Mouse (Mus musculus) MEL (cell line): ENCODE results near the gene Psd. TPM values are rescaled to one million over a fixed set of nuclear protein-coding genes. Genes with fewer than 3 reads are reported as not detected.

Source experiments
- DNase-seq: peaks from one replicate; pipeline ENCODE4 v3.0.0; 2011; ENCODE audit warnings: low read depth, low spot score
- H3K27ac ChIP-seq: 2 replicates; pipeline ENCODE4 v1.5.1; 2012; ENCODE audit warnings: low read depth, mild to moderate bottlenecking, control low read depth, low read length, moderate library complexity; ENCODE audit not compliant: control insufficient read depth
- H3K27me3 ChIP-seq, 2 experiments: fragments of 150-350 bp in 1 of 2; sonication (generic) in 1 of 2; 2 replicates each; pipeline ENCODE4 v1.6.1; 2012; ENCODE audit warnings: low read length in 2 of 2, mild to moderate bottlenecking in 2 of 2, improper control_type of control experiment in 1 of 2, moderate library complexity in 1 of 2; ENCODE audit not compliant: insufficient read depth in 2 of 2, control insufficient read depth in 1 of 2
- H3K36me3 ChIP-seq, 2 experiments: 2 replicates each; pipeline ENCODE4 v1.6.1; 2012 to 2014; ENCODE audit warnings: low read length in 2 of 2, improper control_type of control experiment in 1 of 2, inconsistent platforms in 1 of 2, mild to moderate bottlenecking in 1 of 2; ENCODE audit not compliant: insufficient read depth in 2 of 2, control insufficient read depth in 1 of 2
- H3K4me1 ChIP-seq, 2 experiments: fragments of 150-350 bp in 1 of 2; sonication (generic) in 1 of 2; 2 replicates each; pipeline ENCODE4 v1.6.1; 2012; ENCODE audit warnings: low read length in 2 of 2, improper control_type of control experiment in 1 of 2, mild to moderate bottlenecking in 1 of 2; ENCODE audit not compliant: insufficient read depth in 2 of 2, control insufficient read depth in 1 of 2
- H3K4me3 ChIP-seq, 2 experiments: fragments of 150-350 bp in 1 of 2; sonication (generic) in 1 of 2; 2 replicates each; pipeline ENCODE4 v1.5.1; 2012; ENCODE audit warnings: low read depth in 2 of 2, low read length in 2 of 2, mild to moderate bottlenecking in 2 of 2, moderate library complexity in 2 of 2, control low read depth in 1 of 2, improper control_type of control experiment in 1 of 2; ENCODE audit not compliant: control insufficient read depth in 1 of 2, insufficient read depth in 1 of 2
- H3K79me2 ChIP-seq: 2 replicates; pipeline ENCODE4 v1.6.1; 2012; ENCODE audit warnings: mild to moderate bottlenecking, low read length, moderate library complexity; ENCODE audit not compliant: control insufficient read depth, poor library complexity, insufficient read depth
- H3K9ac ChIP-seq: 2 replicates; pipeline ENCODE4 v1.6.1; 2012; ENCODE audit warnings: low read depth, mild to moderate bottlenecking, control low read depth, low read length, moderate library complexity; ENCODE audit not compliant: control insufficient read depth, poor library complexity, severe bottlenecking
- H3K9me3 ChIP-seq: fragments of 150-350 bp; sonication (generic); replicated peaks from 2 replicates; pipeline ENCODE4 v1.6.1; 2012; ENCODE audit warnings: mild to moderate bottlenecking, low read length, improper control_type of control experiment, moderate library complexity; ENCODE audit not compliant: insufficient read depth
- CTCF ChIP-seq, 3 experiments: IDR thresholded peaks in 2 of 3; conservative IDR thresholded peaks in 1 of 3; 2 replicates each; pipeline ENCODE4 v1.5.1; 2011 to 2012; ENCODE audit warnings: low read length in 3 of 3, low read depth in 2 of 3, mild to moderate bottlenecking in 2 of 3, improper control_type of control experiment in 1 of 3, inconsistent platforms in 1 of 3, mixed read lengths in 1 of 3, moderate library complexity in 1 of 3; ENCODE audit not compliant: control insufficient read depth in 1 of 3, insufficient read depth in 1 of 3, poor library complexity in 1 of 3, severe bottlenecking in 1 of 3
- E2F4 ChIP-seq: IDR thresholded peaks from 2 replicates; pipeline ENCODE4 v1.6.1; 2011; ENCODE audit warnings: low read depth, low read length, improper control_type of control experiment, borderline replicate concordance
- ELF1 ChIP-seq: IDR thresholded peaks from 2 replicates; pipeline ENCODE4 v1.6.1; 2014; ENCODE audit warnings: low read depth, mild to moderate bottlenecking, inconsistent platforms, low read length, improper control_type of control experiment, moderate library complexity
- ETS1 ChIP-seq: IDR thresholded peaks from 2 replicates; pipeline ENCODE4 v1.6.1; 2012; ENCODE audit warnings: low read depth, mild to moderate bottlenecking, inconsistent platforms, low read length, improper control_type of control experiment, moderate library complexity
- GABPA ChIP-seq: IDR thresholded peaks from 2 replicates; pipeline ENCODE4 v1.6.1; 2012; ENCODE audit warnings: low read depth, mild to moderate bottlenecking, inconsistent platforms, low read length, improper control_type of control experiment, moderate library complexity
- GATA1 ChIP-seq: IDR thresholded peaks from 2 replicates; pipeline ENCODE4 v1.6.1; 2011; ENCODE audit warnings: low read depth, low read length, improper control_type of control experiment
- JUND ChIP-seq: IDR thresholded peaks from 2 replicates; pipeline ENCODE4 v1.6.1; 2011; ENCODE audit warnings: low read depth, mild to moderate bottlenecking, improper control_type of control experiment, low read length
- KAT2A ChIP-seq: conservative IDR thresholded peaks from 2 replicates; pipeline ENCODE4 v1.6.1; 2012; ENCODE audit warnings: low read depth, low read length, improper control_type of control experiment, inconsistent platforms
- MAFK ChIP-seq: IDR thresholded peaks from 2 replicates; pipeline ENCODE4 v1.6.1; 2011; ENCODE audit warnings: low read depth, mild to moderate bottlenecking, low read length, improper control_type of control experiment, borderline replicate concordance
- MAZ ChIP-seq: IDR thresholded peaks from 2 replicates; pipeline ENCODE4 v1.6.1; 2012; ENCODE audit warnings: low read depth, mild to moderate bottlenecking, inconsistent platforms, low read length, improper control_type of control experiment
- MEF2A ChIP-seq: IDR thresholded peaks from 2 replicates; pipeline ENCODE4 v1.6.1; 2014; ENCODE audit warnings: low read depth, mild to moderate bottlenecking, inconsistent platforms, low read length, improper control_type of control experiment; ENCODE audit not compliant: poor library complexity, insufficient replicate concordance, severe bottlenecking; ENCODE audit errors: extremely low read depth
- MYB ChIP-seq: IDR thresholded peaks from 2 replicates; pipeline ENCODE4 v1.6.1; 2011; ENCODE audit warnings: mild to moderate bottlenecking, low read depth, low read length, improper control_type of control experiment
- MYC ChIP-seq: IDR thresholded peaks from 2 replicates; pipeline ENCODE4 v1.6.1; 2011; ENCODE audit warnings: low read depth, mild to moderate bottlenecking, low read length, improper control_type of control experiment, moderate library complexity
- NELFE ChIP-seq: IDR thresholded peaks from 2 replicates; pipeline ENCODE4 v1.6.1; 2011; ENCODE audit warnings: low read depth, low read length, improper control_type of control experiment
- NRF1 ChIP-seq: IDR thresholded peaks from 2 replicates; pipeline ENCODE4 v1.6.1; 2014; ENCODE audit warnings: low read depth, mild to moderate bottlenecking, inconsistent platforms, low read length, improper control_type of control experiment, moderate library complexity; ENCODE audit not compliant: poor library complexity, insufficient read depth, severe bottlenecking
- POLR2AphosphoS2 ChIP-seq: IDR thresholded peaks from 2 replicates; pipeline ENCODE4 v1.6.1; 2011; ENCODE audit warnings: low read length, improper control_type of control experiment
- TAL1 ChIP-seq: IDR thresholded peaks from 2 replicates; pipeline ENCODE4 v1.6.1; 2012; ENCODE audit warnings: mild to moderate bottlenecking, inconsistent platforms, low read length, moderate library complexity, mixed read lengths
- TCF12 ChIP-seq: IDR thresholded peaks from 2 replicates; pipeline ENCODE4 v1.6.1; 2014; ENCODE audit warnings: low read depth, mild to moderate bottlenecking, inconsistent platforms, low read length, improper control_type of control experiment, moderate library complexity
- USF1 ChIP-seq: IDR thresholded peaks from 2 replicates; pipeline ENCODE4 v1.6.1; 2014; ENCODE audit warnings: low read depth, mild to moderate bottlenecking, inconsistent platforms, low read length, improper control_type of control experiment, moderate library complexity
- ZKSCAN1 ChIP-seq: IDR thresholded peaks from 2 replicates; pipeline ENCODE4 v1.6.1; 2012; ENCODE audit warnings: low read depth, mild to moderate bottlenecking, inconsistent platforms, low read length, improper control_type of control experiment, moderate library complexity
- ZNF384 ChIP-seq: IDR thresholded peaks from 2 replicates; pipeline ENCODE4 v1.6.1; 2012; ENCODE audit warnings: low read depth, mild to moderate bottlenecking, inconsistent platforms, low read length, improper control_type of control experiment
- polyA plus RNA-seq, 2 experiments: library from polyadenylated mRNA; stranded (reverse) in 1 of 2; unstranded in 1 of 2; fragments of >175 nt in 1 of 2; fragments of >200 nt in 1 of 2; gene quantifications; 2 replicates each; pipeline versions ENCODE4 v1.2.1 to v1.2.4; 2012; ENCODE audit warnings: low replicate concordance in 2 of 2, low read depth in 1 of 2; ENCODE audit not compliant: insufficient read length in 2 of 2, insufficient read depth in 1 of 2, missing spikeins in 1 of 2
- total RNA-seq: library from RNA; depleted of rRNA; stranded (reverse); fragments of 300-350 nt; gene quantifications from 2 replicates; pipeline ENCODE4 v1.2.3, GENCODE M21; 2012

The Psd gene
- total and polyA plus RNA-seq, 3 experiments: 4.5 to 17.2 TPM; not detected in 1

- peaks cover 6 to 20% of the 10 kb centered on the region in 2 experiments for H3K4me1 ChIP-seq
- H3K9ac ChIP-seq: no peak overlapping the region
- no peak for TF ChIP-seq MAZ
- TF ChIP-seq MYC: no peak
- TF ChIP-seq GATA1: no peak
- no peak for TF ChIP-seq ELF1
- TF ChIP-seq MAFK: no peak
- no peak; the same call in 1 of the 2 replicates for TF ChIP-seq NELFE
- TF ChIP-seq ZNF384: no peak
- no peak for TF ChIP-seq KAT2A
- no peak for TF ChIP-seq JUND
- TF ChIP-seq MYB: no peak
- no peak for TF ChIP-seq E2F4
- TF ChIP-seq GABPA: no peak
- TF ChIP-seq MEF2A: no peak
- TF ChIP-seq CTCF (IDR thresholded peaks at IDR 0.05 in 2 of 3, conservative IDR thresholded peaks at IDR 0.05 in 1 of 3; ENCODE audit: control insufficient read depth in 1 of 3, insufficient read depth in 1 of 3, low read depth in 2 of 3, low read length in 3 of 3, poor library complexity in 1 of 3, severe bottlenecking in 1 of 3): no peak
- no peak for TF ChIP-seq TCF12
- no peak overlapping the region for H3K4me3 ChIP-seq
- H3K36me3 ChIP-seq: peaks cover 0 to 14% of the 10 kb centered on the region in 2 experiments; a peak in 2 of 4 replicates
- DNase-seq: no peak
- H3K27me3 ChIP-seq: no peaks in the 10 kb centered on the region
- no peak overlapping the region for H3K27ac ChIP-seq
- no peaks in the 10 kb centered on the region for H3K9me3 ChIP-seq
- H3K79me2 ChIP-seq: peaks cover 3% of the 10 kb centered on the region; the same call in 1 of the 2 replicates
Measured at GRCm38 (mm10) chr19:46302551-46302950, 24.4 kb downstream of the Psd start.

DNA sequence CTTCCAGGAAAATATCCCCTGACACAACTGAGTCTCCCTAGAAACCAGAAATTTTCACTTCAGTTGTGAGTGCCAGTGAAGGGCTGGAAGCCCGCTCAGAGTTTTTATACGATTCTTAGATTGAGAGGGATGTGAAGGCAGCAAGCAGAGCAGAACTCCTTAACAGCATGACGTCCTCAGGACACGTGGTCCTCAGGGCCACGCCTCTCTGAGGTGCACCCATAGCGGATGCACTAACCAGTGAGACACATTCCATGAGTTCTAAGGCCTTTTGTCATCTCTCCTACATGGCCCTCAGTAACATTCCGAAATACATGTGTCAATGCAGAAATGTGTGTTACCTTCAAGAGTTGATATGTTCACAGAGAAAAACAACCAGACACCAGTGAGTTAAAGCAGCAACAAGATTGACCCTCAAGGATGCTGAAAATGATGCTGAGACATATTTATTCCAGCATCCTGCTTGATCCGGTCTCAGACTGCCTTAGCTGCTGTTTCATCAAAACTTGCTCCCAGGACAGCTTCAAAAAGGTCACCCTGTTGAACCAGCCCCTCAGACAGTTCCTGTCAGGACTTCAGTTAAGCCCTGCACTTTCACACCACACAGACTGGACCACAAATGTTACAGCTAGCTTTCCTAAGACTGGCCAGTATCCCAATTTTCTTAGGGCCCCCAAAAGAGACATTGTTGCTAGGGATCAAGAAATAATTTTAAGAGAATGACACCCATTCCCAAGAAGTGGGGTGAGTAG, 26.5 kb downstream of the Psd start:
- H3K4me1 ChIP-seq: peaks cover 3 to 17% of the 10 kb centered on the region in 2 experiments
- H3K27me3 ChIP-seq: no peaks in the 10 kb centered on the region
- peaks cover 3% of the 10 kb centered on the region; the same call in 1 of the 2 replicates for H3K79me2 ChIP-seq
- no peaks in the 10 kb centered on the region for H3K9me3 ChIP-seq
- H3K36me3 ChIP-seq: peaks cover 0 to 13% of the 10 kb centered on the region in 2 experiments; a peak in 2 of 4 replicates
- H3K9ac ChIP-seq: no peak overlapping the region
- no peak for DNase-seq
- H3K4me3 ChIP-seq: no peak overlapping the region
- H3K27ac ChIP-seq: no peak overlapping the region
- TF ChIP-seq MAZ (no peak), KAT2A (no peak), POLR2AphosphoS2 (no peak), USF1 (no peak), MYC (no peak), ZNF384 (no peak), NRF1 (no peak), ETS1 (no peak), JUND (no peak), CTCF (IDR thresholded peaks at IDR 0.05 in 2 of 3, conservative IDR thresholded peaks at IDR 0.05 in 1 of 3; ENCODE audit: control insufficient read depth in 1 of 3, insufficient read depth in 1 of 3, low read depth in 2 of 3, low read length in 3 of 3, poor library complexity in 1 of 3, severe bottlenecking in 1 of 3) (no peak), TAL1 (no peak), TCF12 (no peak), E2F4 (no peak), ZKSCAN1 (no peak)
